Mouse (Mus musculus): ENCODE measurements around the gene Tyk2.
A peak's percentile ranks its signal among the peaks of the same experiment; 100 is the strongest.

- peak; percentile 95 for TF ChIP-seq CTCF (IDR thresholded peaks at IDR 0.05; ENCODE audit: low read depth)
- TF ChIP-seq EP300 (IDR thresholded peaks at IDR 0.05; ENCODE audit: low read depth), result no peak
These were observed 37.4 kb upstream of the Tyk2 start for GRCm38 (mm10) chr9:21168161-21169123.

Data from liver, postnatal 0 days (tissue).